Mouse (Mus musculus) kidney, embryonic 16.5 days (tissue): ENCODE data around the gene Llgl2. TPM values are rescaled to one million over a fixed set of nuclear protein-coding genes. Genes with fewer than 3 reads are reported as not detected.

ENCODE experiments used
- ATAC-seq: fragments of 200-750 bp; cut with Nextera tagmentation; 2 replicates; pipeline ENCODE4 v1.8.0; 2017; ENCODE audit warnings: moderate TSS enrichment; ENCODE audit not compliant: low FRiP score, low TSS enrichment
- H3K27ac ChIP-seq: fragments of 300-500 bp; sonication (generic); 2 replicates; pipeline ENCODE4 v1.5.1; 2014; ENCODE audit warnings: low read length
- H3K27me3 ChIP-seq: fragments of 300-500 bp; sonication (generic); 2 replicates; pipeline ENCODE4 v1.6.1; 2014; ENCODE audit warnings: low read length, control low read depth, mixed read lengths; ENCODE audit not compliant: insufficient read depth
- H3K36me3 ChIP-seq: fragments of 300-500 bp; sonication (generic); 2 replicates; pipeline ENCODE4 v1.6.1; 2014; ENCODE audit warnings: low read length, control low read depth, mixed read lengths; ENCODE audit not compliant: insufficient read depth
- H3K4me1 ChIP-seq: fragments of 300-500 bp; sonication (generic); 2 replicates; pipeline ENCODE4 v1.6.1; 2014; ENCODE audit warnings: low read length, control low read depth, mixed read lengths; ENCODE audit not compliant: insufficient read depth
- H3K4me2 ChIP-seq: fragments of 300-500 bp; sonication (generic); replicated peaks from 2 replicates; pipeline ENCODE4 v1.6.1; 2014; ENCODE audit warnings: low read depth, low read length
- H3K4me3 ChIP-seq: fragments of 300-500 bp; sonication (generic); 2 replicates; pipeline ENCODE4 v1.5.1; 2014; ENCODE audit warnings: mild to moderate bottlenecking, low read length
- H3K9ac ChIP-seq: fragments of 300-500 bp; sonication (generic); replicated peaks from 2 replicates; pipeline ENCODE4 v1.6.1; 2014; ENCODE audit warnings: low read length
- H3K9me3 ChIP-seq: fragments of 300-500 bp; sonication (generic); 2 replicates; pipeline ENCODE4 v1.6.1; 2016; ENCODE audit warnings: low read length, control low read depth
- WGBS: fragments of 180-500 bp; shearing (Covaris S2); extraction: QIAGEN DNeasy Blood & Tissue Kit; methylation state at CpG from one replicate; pipeline ENCODE4 v1.1.7; 2014; 5-methylcytosine and 5-hydroxymethylcytosine counted together
- polyA plus RNA-seq: library from polyadenylated mRNA; unstranded; fragments of >200 nt; fragmentation: Nextera tagmentation; extraction: Ambion mirVana; gene quantifications from 2 replicates; pipeline ENCODE4 v1.2.1, GENCODE M21; 2015

The Llgl2 gene
- polyA plus RNA-seq, 1 experiment from 2014 or later: 64.5 TPM

DNA sequence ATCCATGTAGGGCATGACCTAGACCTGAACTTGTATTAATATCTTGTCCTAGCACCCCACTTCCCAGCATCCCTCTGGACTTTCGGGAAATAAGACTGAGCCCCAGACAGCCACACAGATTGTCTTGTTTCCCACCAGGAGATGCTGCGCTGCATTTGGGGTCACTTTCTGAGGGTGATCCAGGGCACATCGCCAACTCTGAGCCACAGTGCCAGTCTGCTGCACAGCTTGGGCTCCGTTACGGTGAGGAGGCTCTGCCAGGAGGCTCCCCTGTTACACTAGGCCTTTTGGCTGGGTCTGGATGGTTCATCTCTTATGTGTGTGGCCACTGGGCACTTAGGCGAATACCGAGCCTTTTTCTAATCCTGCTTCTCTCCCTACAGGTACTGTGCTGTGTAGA lies 34.1 kb upstream of the Llgl2 start:
- 92% methylated on average over 7 of the region's 7 CpGs for whole genome bisulfite sequencing
- Histone ChIP-seq H3K9ac (no peak overlapping the region), H3K4me1 (peaks cover 14% of the 10 kb centered on the region), H3K27ac (no peak overlapping the region), H3K4me2 (no peak overlapping the region), H3K27me3 (no peaks in the 10 kb centered on the region), H3K4me3 (no peak overlapping the region), H3K36me3 (peaks cover 56% of the 10 kb centered on the region), H3K9me3 (no peaks in the 10 kb centered on the region)
- ATAC-seq: no peak

DNA sequence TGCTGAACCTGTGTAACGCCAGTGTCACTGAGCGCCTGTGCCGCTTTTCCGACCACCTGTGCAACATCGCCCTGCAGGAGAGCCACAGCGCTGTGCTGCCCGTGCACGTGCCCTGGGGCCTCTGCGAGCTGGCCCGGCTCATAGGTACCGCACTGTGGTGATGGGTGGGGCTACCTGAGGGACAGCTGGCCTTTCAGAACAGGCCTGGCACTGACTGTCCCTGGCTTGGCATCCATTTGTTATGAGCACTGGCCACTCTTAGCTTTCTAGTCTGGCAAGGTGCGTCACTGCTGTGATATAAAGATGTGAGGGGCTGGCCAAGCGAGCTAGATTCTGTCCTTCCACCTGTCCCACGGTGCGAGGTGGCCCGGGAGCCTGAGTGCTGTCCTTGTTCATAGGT lies 31.9 kb upstream of the Llgl2 start:
- Histone ChIP-seq H3K27me3 (no peaks in the 10 kb centered on the region), H3K27ac (no peak overlapping the region), H3K9me3 (no peaks in the 10 kb centered on the region), H3K9ac (no peak overlapping the region), H3K4me1 (no peaks in the 10 kb centered on the region), H3K4me2 (no peak overlapping the region), H3K36me3 (peaks cover 61% of the 10 kb centered on the region), H3K4me3 (no peak overlapping the region)
- ATAC-seq: no peak
- 88% methylated on average over 16 of the region's 16 CpGs for WGBS

DNA sequence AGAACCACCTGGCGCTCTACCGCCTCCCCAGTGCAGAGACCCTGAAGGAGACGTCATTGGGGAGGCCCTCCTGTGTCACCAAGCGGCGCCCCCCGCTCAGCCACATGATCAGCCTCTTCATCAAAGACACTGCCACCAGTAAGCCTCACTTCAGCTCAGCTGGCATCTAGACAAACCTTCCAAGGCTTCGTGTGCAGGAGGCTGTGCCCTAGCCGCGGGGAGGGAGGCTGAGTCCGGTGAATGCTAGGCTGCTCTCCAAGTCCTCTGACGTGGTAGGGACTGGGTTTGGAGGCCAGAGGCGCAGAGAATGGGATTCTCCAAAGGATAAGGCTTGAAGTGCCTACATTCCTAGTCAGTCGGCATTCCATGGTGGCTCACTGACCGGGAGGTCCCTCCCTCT lies 31.5 kb upstream of the Llgl2 start:
- no peak overlapping the region for H3K27ac ChIP-seq
- 91% methylated on average over 14 of the region's 14 CpGs for WGBS
- H3K4me3 ChIP-seq: no peak overlapping the region
- H3K36me3 ChIP-seq: peaks cover 59% of the 10 kb centered on the region
- H3K27me3 ChIP-seq: no peaks in the 10 kb centered on the region
- no peaks in the 10 kb centered on the region for H3K4me1 ChIP-seq
- no peaks in the 10 kb centered on the region for H3K9me3 ChIP-seq
- no peak overlapping the region for H3K4me2 ChIP-seq
- ATAC-seq: no peak
- H3K9ac ChIP-seq: no peak overlapping the region

DNA sequence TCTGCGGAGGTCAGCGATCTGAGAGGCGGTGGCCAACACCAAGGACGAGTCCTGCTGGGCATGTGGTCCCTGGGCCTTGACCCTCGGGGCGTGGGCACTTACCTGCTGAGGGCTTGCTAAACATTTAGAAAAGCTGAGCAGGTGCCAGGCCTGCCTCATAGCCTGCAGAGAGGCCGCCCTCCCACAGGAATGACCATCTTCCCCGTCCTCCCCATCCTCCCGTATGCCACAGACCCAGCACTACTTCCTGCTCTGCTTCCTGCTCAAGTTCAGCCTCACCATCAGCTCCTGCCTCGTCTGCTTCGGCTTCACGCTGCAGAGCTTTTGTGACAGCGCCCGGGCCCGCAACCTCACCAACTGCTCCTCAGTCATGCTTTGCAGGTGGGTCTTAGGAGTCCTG lies 27.0 kb upstream of the Llgl2 start:
- Histone ChIP-seq H3K4me3 (no peak overlapping the region), H3K36me3 (peaks cover 67% of the 10 kb centered on the region), H3K9me3 (no peaks in the 10 kb centered on the region), H3K27ac (0 out of 2 replicates have a peak overlapping the region, but pooled peaks have one; percentile 2), H3K27me3 (no peaks in the 10 kb centered on the region), H3K9ac (no peak overlapping the region), H3K4me2 (no peak overlapping the region), H3K4me1 (no peaks in the 10 kb centered on the region)
- no peak for ATAC-seq
- WGBS: 75% methylated on average over 15 of the region's 15 CpGs

DNA sequence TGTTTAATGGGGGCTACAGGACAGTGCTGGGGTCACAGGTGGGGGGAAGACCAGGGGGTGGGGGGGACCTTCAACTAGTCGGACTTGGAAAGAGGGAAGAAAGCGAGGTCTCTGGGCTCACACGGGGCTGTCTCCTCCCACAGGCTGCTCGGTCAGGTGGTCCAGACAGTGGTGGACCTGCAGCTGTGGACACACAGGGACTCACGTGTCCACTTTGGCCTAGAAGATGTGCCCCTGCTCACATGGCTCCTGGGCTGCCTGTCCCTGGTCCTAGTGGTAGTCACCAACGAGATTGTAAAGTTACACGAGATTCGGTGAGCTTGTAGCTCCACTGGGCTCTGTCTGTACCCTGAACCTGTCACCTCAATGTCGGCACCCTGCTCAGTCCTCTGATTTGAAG lies 26.2 kb upstream of the Llgl2 start:
- H3K36me3 ChIP-seq: peaks cover 67% of the 10 kb centered on the region
- H3K4me3 ChIP-seq: no peak overlapping the region
- H3K9ac ChIP-seq: no peak overlapping the region
- H3K27me3 ChIP-seq: no peaks in the 10 kb centered on the region
- no peak for ATAC-seq
- WGBS: 74% methylated on average over 9 of the region's 9 CpGs
- no peaks in the 10 kb centered on the region for H3K4me1 ChIP-seq
- H3K9me3 ChIP-seq: no peaks in the 10 kb centered on the region
- no peak overlapping the region for H3K27ac ChIP-seq
- H3K4me2 ChIP-seq: no peak overlapping the region

DNA sequence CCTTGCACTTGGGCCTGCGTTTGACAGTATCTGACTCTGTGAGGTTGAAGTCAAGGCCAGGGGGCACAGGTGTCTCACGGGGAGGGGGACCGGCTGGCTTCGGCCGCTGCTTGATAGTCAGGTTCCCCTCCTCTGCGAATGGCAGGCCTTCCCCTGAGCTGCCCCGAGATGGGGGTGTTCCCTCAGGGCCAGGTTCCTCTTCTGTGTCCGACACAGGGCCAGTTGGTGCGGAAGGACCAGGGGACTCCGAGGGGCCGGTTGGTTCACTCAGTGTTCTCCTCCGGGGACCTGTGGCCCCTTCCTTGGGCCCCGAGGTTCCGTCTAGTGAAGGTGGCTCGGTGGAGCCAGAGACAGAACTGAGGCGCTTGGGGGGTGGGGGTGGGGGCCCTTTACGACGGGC lies 22.9 kb upstream of the Llgl2 start:
- Histone ChIP-seq H3K9ac (no peak overlapping the region), H3K4me3 (no peak overlapping the region), H3K27me3 (no peaks in the 10 kb centered on the region), H3K27ac (no peak overlapping the region), H3K4me1 (no peaks in the 10 kb centered on the region), H3K4me2 (no peak overlapping the region), H3K9me3 (no peaks in the 10 kb centered on the region), H3K36me3 (peaks cover 71% of the 10 kb centered on the region)
- no peak for ATAC-seq
- WGBS: 86% methylated on average over 18 of the region's 18 CpGs

DNA sequence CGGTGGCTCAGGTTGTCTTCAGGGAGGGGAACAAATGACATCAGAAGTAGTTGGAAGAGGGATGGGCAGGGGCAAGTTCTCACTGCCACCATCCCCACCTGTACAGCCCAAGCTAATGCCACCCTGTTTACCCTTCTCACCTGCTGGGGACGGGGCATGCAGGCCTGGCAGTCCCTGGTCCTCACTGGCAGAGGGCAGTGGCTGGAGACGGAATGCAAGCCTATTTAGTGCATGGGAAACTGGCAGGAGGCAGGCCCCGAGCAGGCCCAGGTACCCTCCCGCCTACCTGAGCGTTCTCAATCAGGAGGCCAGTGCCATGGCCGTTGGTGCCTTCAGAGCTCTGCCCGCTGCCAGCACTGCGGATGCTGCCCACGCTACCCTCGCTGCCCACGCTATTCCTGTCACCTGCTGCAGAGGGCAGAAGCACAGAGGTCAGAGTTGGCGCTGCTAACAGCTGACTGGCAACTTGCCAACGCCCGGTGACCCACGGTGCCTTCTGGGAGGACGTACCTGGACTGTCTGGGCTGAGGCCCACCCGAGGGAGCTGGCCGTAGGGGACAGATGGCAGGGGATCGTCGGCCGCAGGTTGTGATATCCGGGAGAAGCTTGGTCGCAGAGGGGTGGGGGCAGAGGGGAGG lies 20.7 kb upstream of the Llgl2 start:
- 84% methylated on average over 24 of the region's 24 CpGs for WGBS
- Histone ChIP-seq H3K4me2 (no peak overlapping the region), H3K27ac (no peak overlapping the region), H3K9ac (no peak overlapping the region), H3K4me3 (no peak overlapping the region), H3K36me3 (peaks cover 77% of the 10 kb centered on the region), H3K27me3 (no peaks in the 10 kb centered on the region), H3K9me3 (no peaks in the 10 kb centered on the region), H3K4me1 (peaks cover 6% of the 10 kb centered on the region)
- ATAC-seq: no peak

DNA sequence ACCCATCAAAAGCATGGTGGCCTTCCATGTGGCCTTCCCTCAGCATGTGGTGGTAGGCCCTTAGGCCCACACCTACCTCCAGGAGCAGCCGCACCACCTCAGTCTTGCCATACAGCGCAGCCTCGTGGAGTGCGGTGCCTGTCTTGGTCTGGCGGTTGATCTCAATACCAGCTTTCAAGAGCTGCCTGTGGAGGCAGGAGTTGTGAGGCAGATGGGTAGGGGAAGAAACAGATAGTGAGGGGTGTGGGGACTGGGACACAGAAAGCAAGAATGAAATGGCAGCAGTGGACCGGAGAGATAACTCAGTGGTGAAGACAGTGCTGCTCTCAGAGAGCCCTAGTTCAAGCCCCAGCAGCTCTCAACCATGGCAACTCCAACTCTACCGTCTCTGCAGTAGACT lies 18.8 kb upstream of the Llgl2 start:
- Histone ChIP-seq H3K9me3 (no peaks in the 10 kb centered on the region), H3K4me3 (no peak overlapping the region), H3K27me3 (no peaks in the 10 kb centered on the region), H3K36me3 (peaks cover 67% of the 10 kb centered on the region), H3K4me2 (no peak overlapping the region), H3K4me1 (peaks cover 25% of the 10 kb centered on the region), H3K9ac (no peak overlapping the region), H3K27ac (no peak overlapping the region)
- 98% methylated on average over 7 of the region's 7 CpGs for whole genome bisulfite sequencing
- ATAC-seq: no peak

DNA sequence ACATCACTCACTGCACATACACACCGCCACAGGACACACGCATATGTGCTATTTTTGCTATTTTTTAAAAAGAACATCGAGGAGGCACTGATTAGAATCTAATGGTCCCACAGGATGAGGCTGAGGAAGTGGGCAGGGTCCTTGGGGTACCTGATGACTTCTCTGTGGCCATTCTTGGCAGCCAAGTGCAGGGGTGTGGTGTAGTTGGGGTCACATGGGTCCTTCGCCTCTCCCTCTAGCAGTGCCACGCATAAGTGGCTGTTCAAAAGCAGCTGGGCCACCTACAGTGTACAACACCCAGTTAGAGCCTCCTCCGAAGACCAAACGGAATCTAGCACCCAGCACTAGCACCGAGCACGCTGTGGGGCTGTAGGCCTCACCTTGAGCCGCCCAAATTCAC lies 17.7 kb upstream of the Llgl2 start:
- Histone ChIP-seq H3K4me1 (peaks cover 36% of the 10 kb centered on the region), H3K4me3 (no peak overlapping the region), H3K9me3 (no peaks in the 10 kb centered on the region), H3K27me3 (no peaks in the 10 kb centered on the region), H3K27ac (no peak overlapping the region), H3K9ac (no peak overlapping the region), H3K4me2 (no peak overlapping the region), H3K36me3 (peaks cover 63% of the 10 kb centered on the region)
- 90% methylated on average over 10 of the region's 10 CpGs for WGBS
- no peak for ATAC-seq

DNA sequence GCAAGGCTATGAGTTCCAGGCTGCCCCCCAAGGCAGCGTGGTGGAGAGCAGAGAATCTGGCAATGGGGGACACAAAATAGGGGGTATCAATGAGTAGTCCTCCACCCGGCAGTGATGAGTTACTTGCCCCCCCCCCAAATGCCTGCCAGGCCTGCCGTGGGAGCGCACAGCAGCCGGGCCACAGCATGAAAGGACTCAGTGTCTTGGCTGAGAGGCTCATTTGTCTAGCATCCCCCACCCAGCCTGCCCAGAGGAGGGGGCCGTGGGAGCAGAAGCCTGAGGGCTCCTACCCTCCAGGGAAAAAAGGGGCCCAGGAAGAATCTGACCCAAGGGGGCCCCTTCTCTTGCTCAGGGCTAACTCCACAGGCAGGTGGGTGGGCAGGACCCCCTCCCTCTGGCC lies 16.5 kb upstream of the Llgl2 start:
- WGBS: 88% methylated on average over 6 of the region's 6 CpGs
- Histone ChIP-seq H3K9me3 (no peaks in the 10 kb centered on the region), H3K4me1 (peaks cover 48% of the 10 kb centered on the region), H3K4me3 (no peak overlapping the region), H3K4me2 (no peak overlapping the region), H3K9ac (no peak overlapping the region), H3K36me3 (peaks cover 56% of the 10 kb centered on the region), H3K27me3 (no peaks in the 10 kb centered on the region), H3K27ac (no peak overlapping the region)
- no peak for ATAC-seq
